Mouse (Mus musculus) hindbrain, embryonic 16.5 days (tissue): Measurements from ENCODE around the gene Tbcb. TPM values are rescaled to one million over a fixed set of nuclear protein-coding genes. Genes with fewer than 3 reads are reported as not detected.
"Not testable (repeated sequence)": the region's sequence is repeated elsewhere in the genome, so short reads cannot be mapped to it uniquely, and the experiment has no call there.

ENCODE experiments used
- ATAC-seq: fragments of 200-750 bp; cut with Nextera tagmentation; 2 replicates; pipeline ENCODE4 v1.8.0; 2017; ENCODE audit warnings: moderate TSS enrichment, moderate library complexity
- H3K27ac ChIP-seq: fragments of 300-500 bp; sonication (generic); 2 replicates; pipeline ENCODE4 v1.5.1; 2014; ENCODE audit warnings: low read depth, mild to moderate bottlenecking, control low read depth, low read length, moderate library complexity
- H3K27me3 ChIP-seq: fragments of 300-500 bp; sonication (generic); replicated peaks from 2 replicates; pipeline ENCODE4 v1.6.1; 2014; ENCODE audit warnings: low read length; ENCODE audit not compliant: control insufficient read depth, insufficient read depth
- H3K36me3 ChIP-seq: fragments of 300-500 bp; sonication (generic); 2 replicates; pipeline ENCODE4 v1.6.1; 2014; ENCODE audit warnings: mild to moderate bottlenecking, low read length, moderate library complexity, mixed read lengths; ENCODE audit not compliant: control insufficient read depth, insufficient read depth
- H3K4me1 ChIP-seq: fragments of 300-500 bp; sonication (generic); 2 replicates; pipeline ENCODE4 v1.6.1; 2014; ENCODE audit warnings: low read depth, low read length; ENCODE audit not compliant: control insufficient read depth, insufficient read depth
- H3K4me2 ChIP-seq: fragments of 300-500 bp; sonication (generic); 2 replicates; pipeline ENCODE4 v1.6.1; 2014; ENCODE audit warnings: mild to moderate bottlenecking, low read length, control low read depth, moderate library complexity
- H3K4me3 ChIP-seq: fragments of 300-500 bp; sonication (generic); 2 replicates; pipeline ENCODE4 v1.5.1; 2014; ENCODE audit warnings: mild to moderate bottlenecking, low read length, control low read depth, moderate library complexity
- H3K9ac ChIP-seq: fragments of 300-500 bp; sonication (generic); 2 replicates; pipeline ENCODE4 v1.6.1; 2014; ENCODE audit warnings: low read depth, mild to moderate bottlenecking, control low read depth, low read length, moderate library complexity
- H3K9me3 ChIP-seq: fragments of 300-500 bp; sonication (generic); 2 replicates; pipeline ENCODE4 v1.6.1; 2014; ENCODE audit warnings: mild to moderate bottlenecking, low read length, moderate library complexity; ENCODE audit not compliant: control insufficient read depth
- WGBS: fragments of 180-500 bp; shearing (Covaris S2); extraction: QIAGEN DNeasy Blood & Tissue Kit; methylation state at CpG from one replicate; pipeline ENCODE4 v1.1.7; 2014; 5-methylcytosine and 5-hydroxymethylcytosine counted together
- polyA plus RNA-seq: library from polyadenylated mRNA; unstranded; fragments of >200 nt; fragmentation: Nextera tagmentation; extraction: Ambion mirVana; gene quantifications from 2 replicates; pipeline ENCODE4 v1.2.1, GENCODE M21; 2015

Gene Tbcb
- polyA plus RNA-seq, 1 experiment from 2014 or later, result 500 TPM

GRCm38 (mm10) chr7:30216723-30217151 is 15.3 kb downstream of the Tbcb start:
- H3K27ac ChIP-seq, result peak overlapping the region; percentile 57
- WGBS, result 2% methylated on average over 15 of the region's 16 CpGs
- H3K4me3 ChIP-seq, result peak overlapping the region; percentile 28
- H3K9me3 ChIP-seq, result no peaks in the 10 kb centered on the region
- H3K4me2 ChIP-seq, result peak overlapping the region; percentile 61
- no peaks in the 10 kb centered on the region for H3K27me3 ChIP-seq
- H3K36me3 ChIP-seq, result no peaks in the 10 kb centered on the region
- H3K9ac ChIP-seq, result peak overlapping the region; percentile 60
- peak; percentile 77 for ATAC-seq
- peaks cover 16% of the 10 kb centered on the region for H3K4me1 ChIP-seq

GRCm38 (mm10) chr7:30215875-30216274 is 16.2 kb downstream of the Tbcb start:
- WGBS, result 72% methylated on average over 3 of the region's 3 CpGs
- Histone ChIP-seq H3K36me3 (no peaks in the 10 kb centered on the region), H3K9ac (no peak overlapping the region), H3K9me3 (no peaks in the 10 kb centered on the region), H3K4me2 (no peak overlapping the region), H3K27me3 (no peaks in the 10 kb centered on the region), H3K4me1 (peaks cover 16% of the 10 kb centered on the region), H3K27ac (no peak overlapping the region; the same call in 1 of the 2 replicates), H3K4me3 (no peak overlapping the region)
- ATAC-seq, result no peak

GRCm38 (mm10) chr7:30213881-30214280 is 18.2 kb downstream of the Tbcb start:
- no peak overlapping the region for H3K4me2 ChIP-seq
- H3K4me1 ChIP-seq, result peaks cover 5% of the 10 kb centered on the region; the same call in 1 of the 2 replicates
- no peak overlapping the region for H3K9ac ChIP-seq
- no peak overlapping the region for H3K27ac ChIP-seq
- WGBS, result 98% methylated on average over 3 of the region's 3 CpGs
- no peaks in the 10 kb centered on the region for H3K9me3 ChIP-seq
- ATAC-seq, result no peak
- no peaks in the 10 kb centered on the region for H3K27me3 ChIP-seq
- no peaks in the 10 kb centered on the region for H3K36me3 ChIP-seq
- H3K4me3 ChIP-seq, result no peak overlapping the region

- Histone ChIP-seq H3K36me3 (no peaks in the 10 kb centered on the region), H3K27ac (no peak overlapping the region), H3K9ac (no peak overlapping the region), H3K4me2 (no peak overlapping the region), H3K4me1 (no peaks in the 10 kb centered on the region), H3K9me3 (no peaks in the 10 kb centered on the region), H3K27me3 (no peaks in the 10 kb centered on the region), H3K4me3 (no peak overlapping the region)
- no peak for ATAC-seq
- WGBS, result 22% methylated on average over 4 of the region's 4 CpGs
Measured at GRCm38 (mm10) chr7:30211025-30211424, 21.0 kb downstream of the Tbcb start.

- not testable (repeated sequence) for ATAC-seq, H3K27me3 ChIP-seq, H3K4me2 ChIP-seq, H3K9me3 ChIP-seq, H3K4me1 ChIP-seq, H3K36me3 ChIP-seq, H3K4me3 ChIP-seq, H3K27ac ChIP-seq, H3K9ac ChIP-seq
- WGBS, result 63% methylated on average over 5 of the region's 5 CpGs
Measured at GRCm38 (mm10) chr7:30206364-30206763, 25.7 kb downstream of the Tbcb start.

- no peak overlapping the region for H3K4me3 ChIP-seq
- no peak for ATAC-seq
- H3K27me3 ChIP-seq, result no peaks in the 10 kb centered on the region
- no peaks in the 10 kb centered on the region for H3K9me3 ChIP-seq
- no peak overlapping the region for H3K9ac ChIP-seq
- WGBS, result 7% methylated on average over 2 of the region's 2 CpGs
- H3K4me2 ChIP-seq, result no peak overlapping the region
- H3K27ac ChIP-seq, result no peak overlapping the region
- H3K36me3 ChIP-seq, result no peaks in the 10 kb centered on the region
- no peaks in the 10 kb centered on the region for H3K4me1 ChIP-seq
Measured at GRCm38 (mm10) chr7:30205383-30205782, 26.7 kb downstream of the Tbcb start.

- 17% methylated on average over 8 of the region's 8 CpGs for WGBS
- Histone ChIP-seq H3K9ac (no peak overlapping the region; the same call in 1 of the 2 replicates), H3K36me3 (no peaks in the 10 kb centered on the region), H3K4me3 (no peak overlapping the region), H3K9me3 (no peaks in the 10 kb centered on the region), H3K27ac (no peak overlapping the region), H3K27me3 (no peaks in the 10 kb centered on the region), H3K4me1 (no peaks in the 10 kb centered on the region), H3K4me2 (no peak overlapping the region)
- peak; percentile 41; the same call in 1 of the 2 replicates for ATAC-seq
Measured at GRCm38 (mm10) chr7:30204380-30204779, 27.7 kb downstream of the Tbcb start.

- Histone ChIP-seq H3K4me3 (no peak overlapping the region), H3K36me3 (no peaks in the 10 kb centered on the region), H3K27ac (no peak overlapping the region), H3K27me3 (no peaks in the 10 kb centered on the region), H3K9ac (no peak overlapping the region), H3K4me1 (peaks cover 6% of the 10 kb centered on the region), H3K9me3 (no peaks in the 10 kb centered on the region), H3K4me2 (no peak overlapping the region)
- 81% methylated on average over 11 of the region's 11 CpGs for WGBS
- no peak for ATAC-seq
Measured at GRCm38 (mm10) chr7:30202895-30203690, 29.0 kb downstream of the Tbcb start.

GRCm38 (mm10) chr7:30200661-30201060 is 31.4 kb downstream of the Tbcb start:
- H3K27ac ChIP-seq, H3K9ac ChIP-seq, H3K36me3 ChIP-seq, H3K4me2 ChIP-seq, H3K9me3 ChIP-seq, H3K4me1 ChIP-seq, H3K4me3 ChIP-seq, H3K27me3 ChIP-seq, ATAC-seq: not testable (repeated sequence)
- WGBS, result 87% methylated on average over 5 of the region's 5 CpGs
